Mouse (Mus musculus): ENCODE measurements around the gene Smim14. TPM values are rescaled to one million over a fixed set of nuclear protein-coding genes. Genes with fewer than 3 reads are reported as not detected.

The Smim14 gene
- polyA plus RNA-seq, 1 experiment from 2014 or later, result 199 TPM

DNA sequence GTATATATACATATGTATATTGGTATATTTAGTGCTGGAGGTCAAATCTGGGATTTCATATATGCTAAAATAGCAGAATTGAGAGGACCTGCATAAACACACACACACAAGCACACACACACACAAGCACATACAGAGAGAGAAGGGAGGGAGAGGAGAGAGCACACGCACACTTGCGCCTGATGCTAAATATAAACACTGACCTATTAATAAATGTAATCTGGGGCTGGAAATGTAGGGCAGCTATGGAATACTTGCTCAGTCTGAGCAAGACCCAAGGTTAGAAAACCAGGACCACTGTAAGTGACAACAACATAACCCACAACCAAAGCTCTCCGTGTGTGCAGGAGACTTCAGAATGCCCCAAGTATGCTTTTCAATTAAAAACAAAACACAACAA, 77.5 kb downstream of the Smim14 start:
- Histone ChIP-seq H3K4me2 (ENCODE audit: low read length) (no peak overlapping the region), H3K27ac (ENCODE audit: low read depth, low read length) (no peak overlapping the region), H3K9ac (ENCODE audit: low read length) (no peak overlapping the region), H3K9me3 (replicated peaks; ENCODE audit: control insufficient read depth, low read length) (no peaks in the 10 kb centered on the region), H3K4me1 (ENCODE audit: control insufficient read depth, insufficient read depth, low read length) (no peaks in the 10 kb centered on the region), H3K27me3 (replicated peaks; ENCODE audit: control insufficient read depth, insufficient read depth, low read length) (no peaks in the 10 kb centered on the region), H3K4me3 (ENCODE audit: low read depth, low read length) (no peak overlapping the region), H3K36me3 (ENCODE audit: control insufficient read depth, insufficient read depth, low read length) (peaks cover 9% of the 10 kb centered on the region; the same call in 1 of the 2 replicates)
- ATAC-seq (no peak), DNase-seq (ENCODE audit: low spot score) (no peak)
- 91% methylated on average over 3 of the region's 3 CpGs for WGBS

DNA sequence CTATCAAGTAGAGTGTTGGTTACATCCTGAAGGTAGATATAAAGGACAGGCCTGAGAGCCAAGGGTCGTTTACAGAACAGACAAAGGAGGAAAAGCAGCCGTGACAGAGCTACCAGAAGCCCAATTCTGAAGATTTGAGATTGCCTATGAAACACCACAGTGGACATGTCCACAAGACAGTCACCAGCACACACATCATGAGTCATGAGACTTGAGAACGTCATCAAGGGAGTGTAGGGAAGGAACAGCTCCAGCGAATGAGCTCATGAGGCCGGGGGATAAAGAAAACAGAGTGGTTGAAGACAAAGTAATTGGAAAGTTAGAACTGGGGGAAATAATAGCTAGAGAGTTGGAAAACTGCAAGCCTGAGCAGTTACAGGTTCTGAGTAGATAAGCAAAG, 79.1 kb downstream of the Smim14 start:
- ATAC-seq, result no peak
- WGBS, result 81% methylated on average over 5 of the region's 5 CpGs

DNA sequence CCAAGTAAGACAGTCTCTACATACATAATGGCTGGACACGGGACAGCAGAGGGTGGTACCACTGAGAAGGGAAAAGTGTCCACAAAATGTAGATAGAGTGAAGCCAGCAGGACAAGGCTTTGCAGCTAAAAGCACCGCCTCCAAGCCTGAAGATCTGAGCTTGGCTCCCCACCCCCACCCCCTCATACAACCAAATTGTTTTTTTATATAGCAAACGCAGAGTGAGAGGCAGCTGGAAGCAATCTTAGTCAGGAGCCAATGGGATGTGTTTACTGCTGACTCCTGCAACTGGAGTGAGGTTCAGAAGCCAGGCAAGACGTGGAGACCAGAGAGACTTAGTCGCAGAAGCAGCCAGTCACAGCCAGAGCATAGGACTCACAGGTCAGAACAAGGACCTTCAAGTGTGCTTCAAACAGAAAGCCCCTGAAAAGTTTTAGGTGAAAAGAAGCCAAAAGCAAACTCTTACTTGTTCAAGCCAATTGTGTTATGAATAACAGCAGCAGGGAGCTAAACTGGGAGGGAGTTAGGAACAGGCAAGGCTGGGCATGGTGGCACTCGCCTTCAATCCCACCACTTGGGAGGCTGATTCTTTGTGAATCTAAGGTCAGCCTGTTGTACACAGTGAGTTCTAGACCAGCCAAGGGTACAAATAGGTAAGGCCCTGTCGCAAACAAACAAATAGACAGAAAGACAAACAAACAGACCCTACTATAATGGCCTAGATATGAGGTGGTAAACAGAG, 79.7 kb downstream of the Smim14 start:
- Histone ChIP-seq H3K27ac (ENCODE audit: low read depth, low read length) (no peak overlapping the region), H3K9me3 (replicated peaks; ENCODE audit: control insufficient read depth, low read length) (no peaks in the 10 kb centered on the region), H3K4me1 (ENCODE audit: control insufficient read depth, insufficient read depth, low read length) (no peaks in the 10 kb centered on the region), H3K36me3 (ENCODE audit: control insufficient read depth, insufficient read depth, low read length) (peaks cover 9% of the 10 kb centered on the region; the same call in 1 of the 2 replicates), H3K9ac (ENCODE audit: low read length) (no peak overlapping the region), H3K27me3 (replicated peaks; ENCODE audit: control insufficient read depth, insufficient read depth, low read length) (no peaks in the 10 kb centered on the region), H3K4me2 (ENCODE audit: low read length) (no peak overlapping the region), H3K4me3 (ENCODE audit: low read depth, low read length) (no peak overlapping the region)
- ATAC-seq, result no peak
- 73% methylated on average over 7 of the region's 7 CpGs for WGBS
- DNase-seq (ENCODE audit: low spot score), result no peak

More for the DNA sequence above, 79.1 kb downstream of the Smim14 start:
- Histone ChIP-seq H3K9me3 (replicated peaks; ENCODE audit: control insufficient read depth, low read length) (no peaks in the 10 kb centered on the region), H3K9ac (ENCODE audit: low read length) (no peak overlapping the region), H3K36me3 (ENCODE audit: control insufficient read depth, insufficient read depth, low read length) (peaks cover 9% of the 10 kb centered on the region; the same call in 1 of the 2 replicates), H3K4me1 (ENCODE audit: control insufficient read depth, insufficient read depth, low read length) (no peaks in the 10 kb centered on the region), H3K27ac (ENCODE audit: low read depth, low read length) (no peak overlapping the region), H3K4me3 (ENCODE audit: low read depth, low read length) (no peak overlapping the region), H3K27me3 (replicated peaks; ENCODE audit: control insufficient read depth, insufficient read depth, low read length) (no peaks in the 10 kb centered on the region), H3K4me2 (ENCODE audit: low read length) (no peak overlapping the region)
- DNase-seq (ENCODE audit: low spot score), result no peak

DNA sequence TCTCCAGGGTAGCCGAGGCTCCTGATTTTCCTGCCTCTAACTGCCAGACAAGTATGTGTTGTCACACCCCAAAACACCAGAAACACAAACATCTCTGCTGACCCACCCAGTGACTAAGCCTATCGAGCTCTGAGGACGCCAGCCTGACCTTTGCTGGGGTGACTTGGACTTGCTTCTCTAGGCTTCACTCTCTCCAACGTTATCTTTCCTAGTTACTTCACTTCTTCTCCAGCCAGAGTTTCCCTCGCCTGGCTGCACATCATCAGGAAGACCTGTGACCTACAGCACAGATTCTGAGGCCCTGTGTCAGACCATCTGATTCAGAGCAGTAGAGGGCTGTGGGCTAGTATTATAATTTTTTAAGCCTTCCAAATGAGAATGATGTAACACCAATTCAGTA, 82.2 kb downstream of the Smim14 start:
- Histone ChIP-seq H3K9ac (ENCODE audit: low read length) (no peak overlapping the region), H3K27ac (ENCODE audit: low read depth, low read length) (no peak overlapping the region), H3K9me3 (replicated peaks; ENCODE audit: control insufficient read depth, low read length) (no peaks in the 10 kb centered on the region), H3K27me3 (replicated peaks; ENCODE audit: control insufficient read depth, insufficient read depth, low read length) (no peaks in the 10 kb centered on the region), H3K4me3 (ENCODE audit: low read depth, low read length) (no peak overlapping the region), H3K4me1 (ENCODE audit: control insufficient read depth, insufficient read depth, low read length) (no peaks in the 10 kb centered on the region), H3K36me3 (ENCODE audit: control insufficient read depth, insufficient read depth, low read length) (peaks cover 5% of the 10 kb centered on the region; the same call in 1 of the 2 replicates), H3K4me2 (ENCODE audit: low read length) (no peak overlapping the region)
- DNase-seq (ENCODE audit: low spot score) (no peak), ATAC-seq (no peak)
- WGBS, result 88% methylated on average over 5 of the region's 5 CpGs

DNA sequence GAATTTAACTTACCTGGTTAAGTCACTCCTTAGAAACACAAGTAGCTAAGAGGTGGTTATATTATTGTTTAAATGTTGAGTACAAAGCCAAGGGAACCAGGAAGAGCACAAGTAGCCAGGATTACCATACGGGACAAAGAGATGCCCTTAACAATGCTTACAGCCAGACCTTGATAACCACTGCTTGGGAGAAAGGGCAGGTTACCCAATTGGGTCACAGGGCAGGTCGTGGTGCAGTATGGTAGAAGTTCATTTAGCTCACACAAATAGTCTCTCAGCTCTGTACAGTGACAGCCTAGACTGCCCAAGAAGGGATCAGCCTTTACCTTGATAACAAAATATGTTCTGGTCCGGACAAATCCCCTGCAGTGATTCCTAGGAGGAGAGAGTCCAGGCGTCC, 88.0 kb downstream of the Smim14 start:
- Histone ChIP-seq H3K36me3 (ENCODE audit: control insufficient read depth, insufficient read depth, low read length) (peaks cover 16% of the 10 kb centered on the region; the same call in 1 of the 2 replicates), H3K27me3 (replicated peaks; ENCODE audit: control insufficient read depth, insufficient read depth, low read length) (no peaks in the 10 kb centered on the region), H3K4me2 (ENCODE audit: low read length) (no peak overlapping the region), H3K9ac (ENCODE audit: low read length) (no peak overlapping the region), H3K9me3 (replicated peaks; ENCODE audit: control insufficient read depth, low read length) (no peaks in the 10 kb centered on the region), H3K27ac (ENCODE audit: low read depth, low read length) (no peak overlapping the region), H3K4me1 (ENCODE audit: control insufficient read depth, insufficient read depth, low read length) (no peaks in the 10 kb centered on the region), H3K4me3 (ENCODE audit: low read depth, low read length) (no peak overlapping the region)
- ATAC-seq, result no peak
- no peak for DNase-seq (ENCODE audit: low spot score)
- WGBS, result 84% methylated on average over 4 of the region's 4 CpGs

DNA sequence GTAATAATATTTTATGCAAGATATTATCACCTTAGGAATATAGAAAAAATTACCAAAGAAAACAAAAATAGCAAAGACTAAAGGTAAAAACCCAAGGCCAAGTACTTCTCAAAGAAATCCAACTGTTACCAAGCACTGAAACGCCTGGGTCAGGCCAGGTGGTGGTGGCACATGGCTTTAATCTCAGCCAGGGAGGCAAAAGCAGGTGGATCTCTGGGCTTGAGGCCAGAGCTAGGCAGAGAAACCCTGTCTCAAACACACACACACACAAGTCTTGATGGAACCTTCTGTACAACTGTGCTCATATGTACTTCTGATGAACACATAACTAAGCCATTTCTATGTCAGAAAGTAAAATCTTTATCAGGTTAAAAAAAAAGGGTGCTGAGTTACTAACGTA, 89.2 kb downstream of the Smim14 start:
- 81% methylated on average over 2 of the region's 2 CpGs for WGBS
- DNase-seq (ENCODE audit: low spot score) (no peak), ATAC-seq (no peak)

DNA sequence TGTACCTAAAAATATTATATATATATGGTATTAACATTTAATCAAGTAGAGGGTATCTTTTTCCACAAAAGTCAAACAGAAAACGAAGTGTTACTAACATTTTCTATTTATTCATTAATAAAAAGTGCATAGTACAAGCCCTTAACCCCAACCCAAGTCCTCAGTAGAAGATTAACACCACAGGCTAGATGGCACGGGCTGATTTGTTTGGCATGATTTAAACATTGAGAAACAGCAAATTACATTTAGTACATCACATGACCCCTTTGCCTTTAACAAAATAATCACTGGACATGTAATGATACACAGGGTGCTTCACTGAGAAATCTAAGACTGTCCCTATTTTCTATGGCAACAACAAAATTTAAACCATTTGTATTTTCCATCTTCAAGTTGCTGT, 90.2 kb downstream of the Smim14 start:
- no peak overlapping the region for H3K4me2 ChIP-seq (ENCODE audit: low read length)
- no peaks in the 10 kb centered on the region for H3K4me1 ChIP-seq (ENCODE audit: control insufficient read depth, insufficient read depth, low read length)
- H3K36me3 ChIP-seq (ENCODE audit: control insufficient read depth, insufficient read depth, low read length), result peaks cover 16% of the 10 kb centered on the region; the same call in 1 of the 2 replicates
- DNase-seq (ENCODE audit: low spot score), result no peak
- no peaks in the 10 kb centered on the region for H3K9me3 ChIP-seq (replicated peaks; ENCODE audit: control insufficient read depth, low read length)
- H3K4me3 ChIP-seq (ENCODE audit: low read depth, low read length), result no peak overlapping the region
- H3K9ac ChIP-seq (ENCODE audit: low read length), result no peak overlapping the region
- no peak for ATAC-seq
- WGBS, result 79% methylated on average over 2 of the region's 2 CpGs
- no peaks in the 10 kb centered on the region for H3K27me3 ChIP-seq (replicated peaks; ENCODE audit: control insufficient read depth, insufficient read depth, low read length)
- H3K27ac ChIP-seq (ENCODE audit: low read depth, low read length), result no peak overlapping the region

More for the DNA sequence above, 89.2 kb downstream of the Smim14 start:
- H3K36me3 ChIP-seq (ENCODE audit: control insufficient read depth, insufficient read depth, low read length), result peaks cover 16% of the 10 kb centered on the region; the same call in 1 of the 2 replicates
- no peaks in the 10 kb centered on the region for H3K27me3 ChIP-seq (replicated peaks; ENCODE audit: control insufficient read depth, insufficient read depth, low read length)
- H3K4me3 ChIP-seq (ENCODE audit: low read depth, low read length), result no peak overlapping the region
- no peaks in the 10 kb centered on the region for H3K9me3 ChIP-seq (replicated peaks; ENCODE audit: control insufficient read depth, low read length)
- no peak overlapping the region for H3K9ac ChIP-seq (ENCODE audit: low read length)
- no peaks in the 10 kb centered on the region for H3K4me1 ChIP-seq (ENCODE audit: control insufficient read depth, insufficient read depth, low read length)
- H3K27ac ChIP-seq (ENCODE audit: low read depth, low read length), result no peak overlapping the region
- no peak overlapping the region for H3K4me2 ChIP-seq (ENCODE audit: low read length)

DNA sequence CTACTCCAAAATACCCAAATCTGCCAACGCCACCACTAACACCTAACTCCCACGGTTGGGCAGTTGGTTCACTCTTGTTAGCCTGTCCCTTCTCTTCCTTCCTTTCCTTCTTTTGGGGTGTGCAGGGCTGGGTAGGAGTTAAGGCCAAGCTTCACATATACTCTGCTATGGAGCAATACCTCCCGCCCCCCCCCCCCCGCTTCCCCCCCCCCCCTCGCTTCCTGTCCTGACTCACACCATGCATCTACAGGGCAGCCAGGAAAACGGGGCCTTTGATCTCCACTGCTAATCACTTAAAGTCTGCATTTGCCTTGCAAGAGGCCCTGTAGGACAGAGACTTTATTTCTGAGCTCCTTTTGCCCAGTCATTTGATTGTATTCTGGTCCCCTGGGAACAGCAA, 92.0 kb downstream of the Smim14 start:
- Histone ChIP-seq H3K4me1 (ENCODE audit: control insufficient read depth, insufficient read depth, low read length) (no peaks in the 10 kb centered on the region), H3K27me3 (replicated peaks; ENCODE audit: control insufficient read depth, insufficient read depth, low read length) (no peaks in the 10 kb centered on the region), H3K4me2 (ENCODE audit: low read length) (no peak overlapping the region), H3K36me3 (ENCODE audit: control insufficient read depth, insufficient read depth, low read length) (peaks cover 11% of the 10 kb centered on the region; the same call in 1 of the 2 replicates), H3K9ac (ENCODE audit: low read length) (no peak overlapping the region), H3K9me3 (replicated peaks; ENCODE audit: control insufficient read depth, low read length) (no peaks in the 10 kb centered on the region), H3K4me3 (ENCODE audit: low read depth, low read length) (no peak overlapping the region), H3K27ac (ENCODE audit: low read depth, low read length) (no peak overlapping the region)
- ATAC-seq (no peak), DNase-seq (ENCODE audit: low spot score) (no peak)
- WGBS, result 89% methylated on average over 2 of the region's 6 CpGs

DNA sequence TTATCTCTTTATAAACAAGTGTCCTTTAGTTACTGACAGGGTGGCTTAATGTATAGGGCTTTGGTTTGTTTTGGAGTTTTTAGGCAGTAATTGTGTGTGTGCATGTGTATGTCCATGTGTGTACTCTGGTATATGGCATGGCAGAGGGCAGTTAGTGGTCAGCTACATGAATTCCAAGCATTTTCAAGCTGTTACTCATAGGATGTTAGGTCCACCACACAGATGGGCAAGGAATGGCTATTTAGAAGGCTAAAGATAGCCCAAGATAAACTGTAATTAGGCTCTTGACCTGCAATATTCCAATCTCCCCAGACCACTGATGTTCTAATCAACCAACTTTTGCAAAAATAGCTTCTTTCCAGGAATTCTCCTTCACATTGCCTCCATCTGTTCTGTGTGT, 98.9 kb downstream of the Smim14 start:
- Histone ChIP-seq H3K36me3 (ENCODE audit: control insufficient read depth, insufficient read depth, low read length) (no peaks in the 10 kb centered on the region), H3K9me3 (replicated peaks; ENCODE audit: control insufficient read depth, low read length) (no peaks in the 10 kb centered on the region), H3K9ac (ENCODE audit: low read length) (no peak overlapping the region), H3K27me3 (replicated peaks; ENCODE audit: control insufficient read depth, insufficient read depth, low read length) (no peaks in the 10 kb centered on the region), H3K4me1 (ENCODE audit: control insufficient read depth, insufficient read depth, low read length) (peaks cover 4% of the 10 kb centered on the region), H3K4me3 (ENCODE audit: low read depth, low read length) (no peak overlapping the region), H3K27ac (ENCODE audit: low read depth, low read length) (no peak overlapping the region), H3K4me2 (ENCODE audit: low read length) (no peak overlapping the region)
- no peak for DNase-seq (ENCODE audit: low spot score)
- no peak for ATAC-seq
